Mouse (Mus musculus): ENCODE data around the gene Trim28.

GRCm38 (mm10) chr7:13006011-13006410 lies 7.1 kb downstream of the Trim28 start:
- TF ChIP-seq CTCF (IDR thresholded peaks at IDR 0.05; ENCODE audit: low read depth) (no peak), EP300 (IDR thresholded peaks at IDR 0.05; ENCODE audit: low read depth) (no peak)

Data from liver, embryonic 14.5 days (tissue).